Mouse (Mus musculus): ENCODE results near the gene Nfam1. TPM values are rescaled to one million over a fixed set of nuclear protein-coding genes. Genes with fewer than 3 reads are reported as not detected.
A peak's percentile ranks its signal among the peaks of the same experiment; 100 is the strongest.

Gene Nfam1
- polyA plus RNA-seq, 1 experiment = 19.3 TPM

DNA sequence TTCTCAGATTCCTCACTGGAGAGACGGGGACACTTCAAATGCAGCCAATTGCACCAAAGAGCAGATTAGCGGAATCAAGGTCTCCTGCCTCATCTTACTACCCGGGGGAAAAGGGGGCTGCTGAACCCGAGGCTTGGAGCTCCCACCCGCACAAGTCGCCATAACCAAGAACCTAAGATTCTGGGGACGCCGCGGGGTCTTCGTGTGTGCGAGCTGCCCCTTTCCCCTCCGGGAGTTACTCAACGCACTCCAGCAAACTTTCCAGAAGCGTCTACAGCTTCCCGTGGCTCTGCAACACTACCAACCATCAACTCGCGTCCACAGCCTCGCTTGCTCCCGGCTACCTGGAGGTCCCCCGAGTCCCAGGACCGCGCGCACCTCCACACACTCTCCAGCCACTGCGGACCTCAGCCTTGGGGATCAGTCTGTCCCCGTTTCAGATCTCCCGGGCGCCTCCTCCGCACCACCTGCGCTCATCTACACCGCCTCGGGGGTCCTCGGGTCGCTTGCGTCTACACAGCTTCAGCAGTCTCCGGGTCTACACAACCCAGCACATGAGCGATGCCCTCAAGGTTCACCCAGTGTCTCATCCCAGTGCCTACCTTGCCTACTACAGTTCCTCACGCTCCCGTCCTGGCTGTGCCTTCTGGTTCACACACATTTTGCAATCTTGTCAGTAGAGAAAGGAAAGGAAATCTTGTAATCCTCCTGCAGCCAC lies 45.9 kb downstream of the Nfam1 start:
- TF ChIP-seq CTCF (IDR thresholded peaks at IDR 0.05; ENCODE audit: insufficient read depth, low read length) = no peak
- TF ChIP-seq POLR2A (IDR thresholded peaks at IDR 0.05; ENCODE audit: borderline replicate concordance, extremely low read depth, low read depth, low read length) = no peak
- Histone ChIP-seq H3K4me1 (ENCODE audit: control insufficient read depth, insufficient read depth, low read length) (peaks cover 2% of the 10 kb centered on the region; the same call in 1 of the 2 replicates), H3K4me3 (replicated peaks; ENCODE audit: extremely low read depth, low read depth, low read length) (peak overlapping the region; percentile 48)
- no peak for DNase-seq
- WGBS = 2% methylated on average over 38 of the region's 38 CpGs

GRCm38 (mm10) chr15:82984574-82984973 lies 48.5 kb downstream of the Nfam1 start:
- H3K4me3 ChIP-seq (replicated peaks; ENCODE audit: extremely low read depth, low read depth, low read length) = no peak overlapping the region
- no peak for DNase-seq
- TF ChIP-seq CTCF (IDR thresholded peaks at IDR 0.05; ENCODE audit: insufficient read depth, low read length) (no peak), POLR2A (IDR thresholded peaks at IDR 0.05; ENCODE audit: borderline replicate concordance, extremely low read depth, low read depth, low read length) (no peak)
- 87% methylated on average over 7 of the region's 7 CpGs for WGBS
- peaks cover 2% of the 10 kb centered on the region; the same call in 1 of the 2 replicates for H3K4me1 ChIP-seq (ENCODE audit: control insufficient read depth, insufficient read depth, low read length)

GRCm38 (mm10) chr15:82984097-82984496 lies 49.0 kb downstream of the Nfam1 start:
- WGBS = 60% methylated on average over 4 of the region's 4 CpGs
- Histone ChIP-seq H3K4me1 (ENCODE audit: control insufficient read depth, insufficient read depth, low read length) (peaks cover 2% of the 10 kb centered on the region; the same call in 1 of the 2 replicates), H3K4me3 (replicated peaks; ENCODE audit: extremely low read depth, low read depth, low read length) (no peak overlapping the region)
- no peak for TF ChIP-seq CTCF (IDR thresholded peaks at IDR 0.05; ENCODE audit: insufficient read depth, low read length)
- no peak for TF ChIP-seq POLR2A (IDR thresholded peaks at IDR 0.05; ENCODE audit: borderline replicate concordance, extremely low read depth, low read depth, low read length)
- no peak for DNase-seq

DNA sequence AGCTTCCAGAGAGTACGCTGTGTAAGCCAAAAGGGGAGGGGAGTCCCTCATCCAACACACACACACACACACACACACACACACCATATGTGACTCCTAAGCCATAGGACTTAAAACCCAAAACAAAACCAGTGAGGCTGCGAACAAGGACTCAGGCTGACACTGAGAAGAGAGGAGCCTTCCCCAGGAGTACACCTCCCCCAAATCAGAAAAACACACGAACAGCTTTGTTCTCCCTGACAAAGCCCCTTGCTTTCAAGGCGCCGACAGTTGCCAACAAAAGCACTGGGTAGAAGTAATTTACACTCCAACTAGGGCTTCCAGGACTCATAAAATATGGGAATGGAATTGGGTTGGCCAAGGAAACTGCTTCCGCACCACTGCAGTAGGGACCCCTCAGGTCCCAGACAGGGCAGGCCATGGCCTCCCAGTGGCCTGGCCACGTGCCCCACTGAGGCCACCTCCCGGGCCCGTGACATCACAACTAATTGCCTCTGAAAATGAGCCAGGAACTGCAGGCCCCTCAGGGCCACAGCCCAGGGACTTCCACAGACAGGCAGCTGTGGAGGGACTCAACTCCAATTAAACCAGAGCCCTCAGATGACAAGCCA lies 49.6 kb downstream of the Nfam1 start:
- Histone ChIP-seq H3K4me1 (ENCODE audit: control insufficient read depth, insufficient read depth, low read length) (peaks cover 2% of the 10 kb centered on the region; the same call in 1 of the 2 replicates), H3K4me3 (replicated peaks; ENCODE audit: extremely low read depth, low read depth, low read length) (no peak overlapping the region)
- TF ChIP-seq CTCF (IDR thresholded peaks at IDR 0.05; ENCODE audit: insufficient read depth, low read length) = no peak
- TF ChIP-seq POLR2A (IDR thresholded peaks at IDR 0.05; ENCODE audit: borderline replicate concordance, extremely low read depth, low read depth, low read length) = no peak
- WGBS = 51% methylated on average over 9 of the region's 9 CpGs
- DNase-seq = no peak

GRCm38 (mm10) chr15:82982724-82983415 lies 50.2 kb downstream of the Nfam1 start:
- WGBS = 26% methylated on average over 18 of the region's 18 CpGs
- DNase-seq = no peak
- TF ChIP-seq CTCF (IDR thresholded peaks at IDR 0.05; ENCODE audit: insufficient read depth, low read length) = no peak
- H3K4me3 ChIP-seq (replicated peaks; ENCODE audit: extremely low read depth, low read depth, low read length) = no peak overlapping the region
- H3K4me1 ChIP-seq (ENCODE audit: control insufficient read depth, insufficient read depth, low read length) = peaks cover under 1% of the 10 kb centered on the region; the same call in 1 of the 2 replicates

DNA sequence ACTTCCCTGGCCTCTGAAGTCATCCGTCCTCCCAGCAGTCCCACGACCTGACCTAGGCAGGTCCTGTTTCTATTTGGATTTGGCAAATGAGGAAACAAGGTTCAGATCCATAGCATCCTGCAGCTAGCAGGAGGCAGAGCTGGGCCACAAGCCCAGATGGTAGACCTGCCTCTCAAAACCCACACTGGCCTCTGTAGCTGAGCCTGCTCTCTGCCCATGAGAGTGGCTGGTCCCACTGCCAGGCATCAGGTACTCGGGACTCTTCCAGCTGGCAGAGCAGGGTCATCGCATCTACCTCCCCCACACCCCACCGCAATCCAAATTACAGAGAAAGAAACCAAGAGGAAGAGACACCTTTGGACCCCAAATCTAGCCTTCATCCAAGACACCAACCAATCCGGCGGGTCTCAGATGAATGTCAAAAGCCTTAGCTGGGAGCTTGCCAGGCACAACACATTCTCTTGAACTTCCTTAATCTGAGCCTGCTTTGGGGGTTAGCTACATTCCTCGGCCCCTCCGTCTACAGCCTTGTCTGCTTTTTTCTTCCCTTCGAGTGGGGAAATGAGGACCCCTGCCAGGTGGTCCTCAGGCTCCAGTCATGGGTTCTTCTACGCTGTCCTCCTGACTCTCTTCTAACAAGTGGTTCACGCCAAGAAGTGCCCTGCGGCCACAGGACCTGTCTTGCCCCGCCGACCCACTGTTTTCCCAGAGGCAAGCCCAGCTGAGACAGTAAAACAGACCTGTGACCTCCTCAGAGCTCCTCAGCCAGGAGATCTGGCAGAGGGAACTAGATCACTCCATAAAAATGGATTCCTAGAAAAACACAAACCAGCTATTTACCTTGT lies 51.2 kb downstream of the Nfam1 start:
- no peak for TF ChIP-seq POLR2A (IDR thresholded peaks at IDR 0.05; ENCODE audit: borderline replicate concordance, extremely low read depth, low read depth, low read length)
- TF ChIP-seq CTCF (IDR thresholded peaks at IDR 0.05; ENCODE audit: insufficient read depth, low read length) = no peak
- H3K4me3 ChIP-seq (replicated peaks; ENCODE audit: extremely low read depth, low read depth, low read length) = no peak overlapping the region
- H3K4me1 ChIP-seq (ENCODE audit: control insufficient read depth, insufficient read depth, low read length) = no peaks in the 10 kb centered on the region
- no peak for DNase-seq
- 41% methylated on average over 15 of the region's 15 CpGs for WGBS

- TF ChIP-seq POLR2A (IDR thresholded peaks at IDR 0.05; ENCODE audit: borderline replicate concordance, extremely low read depth, low read depth, low read length) = no peak
- TF ChIP-seq CTCF (IDR thresholded peaks at IDR 0.05; ENCODE audit: insufficient read depth, low read length) = no peak
- WGBS = 93% methylated on average over 1 of the region's 1 CpGs
- Histone ChIP-seq H3K4me1 (ENCODE audit: control insufficient read depth, insufficient read depth, low read length) (no peaks in the 10 kb centered on the region), H3K4me3 (replicated peaks; ENCODE audit: extremely low read depth, low read depth, low read length) (no peak overlapping the region)
- no peak for DNase-seq
These were observed 53.6 kb downstream of the Nfam1 start for GRCm38 (mm10) chr15:82979531-82979930.

- H3K4me1 ChIP-seq (ENCODE audit: control insufficient read depth, insufficient read depth, low read length) = no peaks in the 10 kb centered on the region
- TF ChIP-seq POLR2A (IDR thresholded peaks at IDR 0.05; ENCODE audit: borderline replicate concordance, extremely low read depth, low read depth, low read length) (no peak), CTCF (IDR thresholded peaks at IDR 0.05; ENCODE audit: insufficient read depth, low read length) (no peak)
- no peak for DNase-seq
- WGBS = 42% methylated on average over 1 of the region's 1 CpGs
- H3K4me3 ChIP-seq (replicated peaks; ENCODE audit: extremely low read depth, low read depth, low read length) = no peak overlapping the region
These were observed 58.6 kb downstream of the Nfam1 start for GRCm38 (mm10) chr15:82974471-82974870.

DNA sequence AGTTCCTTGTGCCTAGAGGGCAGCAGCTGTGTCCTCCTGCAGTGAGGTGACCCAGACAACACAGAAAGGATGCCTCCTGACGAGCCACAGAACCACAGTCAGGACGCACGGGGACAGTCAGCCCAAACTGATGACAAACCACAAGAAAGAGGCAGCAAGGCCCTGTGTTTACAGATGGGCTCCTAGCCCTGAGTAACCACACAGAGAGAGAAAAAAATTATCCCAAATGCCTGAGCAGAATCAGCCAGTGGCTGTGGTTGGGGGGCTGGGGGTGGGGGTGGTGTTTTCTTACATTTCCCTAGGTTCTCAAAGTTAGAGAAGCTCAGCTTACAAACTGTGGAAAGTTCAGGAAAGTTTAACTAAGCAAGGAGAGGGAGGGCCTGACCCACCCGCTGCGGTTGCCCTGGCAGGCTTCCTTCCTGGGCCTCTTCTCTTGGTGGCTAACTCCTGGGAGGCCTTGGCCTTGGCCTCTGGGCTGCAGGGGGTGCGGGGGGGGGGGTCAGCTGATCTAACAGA lies 63.8 kb downstream of the Nfam1 start:
- WGBS = 32% methylated on average over 6 of the region's 6 CpGs
- TF ChIP-seq CTCF (IDR thresholded peaks at IDR 0.05; ENCODE audit: insufficient read depth, low read length) (no peak), POLR2A (IDR thresholded peaks at IDR 0.05; ENCODE audit: borderline replicate concordance, extremely low read depth, low read depth, low read length) (no peak)
- Histone ChIP-seq H3K4me3 (replicated peaks; ENCODE audit: extremely low read depth, low read depth, low read length) (no peak overlapping the region), H3K4me1 (ENCODE audit: control insufficient read depth, insufficient read depth, low read length) (no peaks in the 10 kb centered on the region)
- no peak for DNase-seq
